12 mouse cellular contexts compared by ENCODE assay signal in the genomic region with DNA sequence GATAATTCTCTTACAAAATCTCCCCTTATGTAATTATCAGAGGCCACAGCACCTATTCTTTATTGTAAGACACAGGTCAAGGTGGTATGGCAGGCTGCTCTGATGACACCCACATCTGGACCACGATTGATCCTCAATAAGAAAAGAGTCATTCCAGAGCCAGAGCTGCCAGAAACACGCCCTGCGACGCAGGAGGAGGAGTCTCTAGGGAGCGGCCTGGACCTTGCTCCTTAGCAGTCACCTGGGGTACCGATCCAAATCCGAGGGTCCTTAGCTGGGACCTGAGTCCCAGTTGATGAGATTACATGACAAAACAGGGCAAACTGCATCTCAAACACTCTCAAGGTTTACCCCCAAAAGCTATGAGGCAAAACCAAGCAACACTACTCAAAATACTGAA. TPM values are rescaled to one million over a fixed set of nuclear protein-coding genes. Genes with fewer than 3 reads are reported as not detected.
DNase-seq lines count a peak whose midpoint lies in the region; ATAC-seq and TF ChIP-seq lines count a peak whose summit lies in the region.
"Had no signal": no experiment of that assay in that cellular context is flagged by ENCODE, and none has a peak within 500 bp of the region (broad histone marks: within the 10 kb centered on the region; RNA-seq: fewer than 3 reads in every experiment).

No protein-coding gene starts in this region.

- DNase-seq in gastrocnemius, adult 2 months = no peak
- DNase-seq in gastrocnemius, postnatal 10 days = no peak
- no peak for DNase-seq in G1E (ENCODE audit: low spot score)
- no peak for DNase-seq in liver, postnatal 0 days
- no peak for DNase-seq in thymus, postnatal 36 days
- no peak for DNase-seq in heart, adult 2 months
- DNase-seq in heart, postnatal 25 days (ENCODE audit: low spot score) = no peak
- DNase-seq: heart, postnatal 14 days had no signal

- H3K36me3 ChIP-seq in G1E (replicated peaks) = peaks cover 53% of the 10 kb centered on the region
- peaks cover 15% of the 10 kb centered on the region for H3K36me3 ChIP-seq in intestine, embryonic 16.5 days (ENCODE audit: control insufficient read depth, insufficient read depth, low read length)
- peaks cover 30% of the 10 kb centered on the region for H3K36me3 ChIP-seq in liver, postnatal 0 days (replicated peaks; ENCODE audit: insufficient read depth, low read length)
- peaks cover 4% of the 10 kb centered on the region; the same call in 1 of the 2 replicates for H3K36me3 ChIP-seq in heart, adult 2 months (ENCODE audit: control insufficient read depth, insufficient read depth, low read length)

- peak overlapping the region; percentile 85 for H3K4me3 ChIP-seq in gastrocnemius, adult 2 months
- peak overlapping the region; percentile 93 for H3K4me3 ChIP-seq in G1E (ENCODE audit: low read depth, low read length)
- peak overlapping the region; percentile 89 for H3K4me3 ChIP-seq in intestine, embryonic 16.5 days (ENCODE audit: low read length)
- H3K4me3 ChIP-seq in liver, postnatal 0 days (ENCODE audit: low read depth, low read length) = no peak overlapping the region
- H3K4me3 ChIP-seq in heart, adult 2 months = no peak overlapping the region
- H3K4me3 ChIP-seq: limb, embryonic 15.5 days had no signal

- ATAC-seq in G1E (ENCODE audit: extremely low read depth, insufficient number of reproducible peaks, low FRiP score, poor library complexity, severe bottlenecking) = no peak
- ATAC-seq in intestine, embryonic 16.5 days = no peak
- ATAC-seq in liver, postnatal 0 days = no peak

- TF ChIP-seq POLR2A in heart, adult 2 months (IDR thresholded peaks at IDR 0.05; ENCODE audit: insufficient read depth, low read depth, low read length) = no peak

- H3K27ac ChIP-seq in gastrocnemius, adult 2 months = peak overlapping the region; percentile 41; the same call in 1 of the 2 replicates
- H3K27ac ChIP-seq in intestine, embryonic 16.5 days (ENCODE audit: low read length) = peak overlapping the region; percentile 95; the same call in 1 of the 2 replicates
- 0 out of 2 replicates have a peak overlapping the region, but pooled peaks have one; percentile 98 for H3K27ac ChIP-seq in liver, postnatal 0 days (ENCODE audit: low read depth)
- no peak overlapping the region for H3K27ac ChIP-seq in heart, adult 2 months
- H3K27ac ChIP-seq: limb, embryonic 15.5 days had no signal

- WGBS in intestine, embryonic 16.5 days = 73% methylated on average over 7 of the region's 7 CpGs
- WGBS in liver, postnatal 0 days (ENCODE audit: insufficient replicate concordance) = 90% methylated on average over 7 of the region's 7 CpGs
- 90% methylated on average over 7 of the region's 7 CpGs for WGBS in heart, adult 2 months

- no peaks in the 10 kb centered on the region for H3K27me3 ChIP-seq in G1E (ENCODE audit: insufficient read depth, low read length)
- no peaks in the 10 kb centered on the region for H3K27me3 ChIP-seq in intestine, embryonic 16.5 days (replicated peaks; ENCODE audit: control insufficient read depth, insufficient read depth, low read length)
- H3K27me3 ChIP-seq in liver, postnatal 0 days (ENCODE audit: insufficient read depth, low read length) = no peaks in the 10 kb centered on the region
- H3K27me3 ChIP-seq in heart, adult 2 months (ENCODE audit: control insufficient read depth, insufficient read depth, low read length) = no peaks in the 10 kb centered on the region
- H3K27me3 ChIP-seq: limb, embryonic 15.5 days had no signal

- TF ChIP-seq CTCF in gastrocnemius, adult 2 months (IDR thresholded peaks at IDR 0.05) = no peak
- no peak for TF ChIP-seq CTCF in G1E (IDR thresholded peaks at IDR 0.05; ENCODE audit: low read depth, low read length)
- TF ChIP-seq CTCF in liver, postnatal 0 days (IDR thresholded peaks at IDR 0.05; ENCODE audit: low read depth) = no peak
- no peak for TF ChIP-seq CTCF in heart, adult 2 months (IDR thresholded peaks at IDR 0.05)

- H3K4me2 ChIP-seq in intestine, embryonic 16.5 days (ENCODE audit: low read depth, low read length) = peak overlapping the region; percentile 59
- peak overlapping the region; percentile 88 for H3K4me2 ChIP-seq in liver, postnatal 0 days (ENCODE audit: low read depth, low read length)
- H3K4me2 ChIP-seq: limb, embryonic 15.5 days had no signal

- intact Hi-C loops in gastrocnemius, adult 2 months (cut with DNase I) = no loop called here
- intact Hi-C loops in heart, adult 2 months (cut with DNase I) = loop anchor here (10.0 kb wide), 2 partner anchors 961 to 1051 kb away; a partner anchor contains a TSS
- intact Hi-C loops in heart, postnatal 25 days (cut with DNase I) = no loop called here

- H3K9ac ChIP-seq in intestine, embryonic 16.5 days (ENCODE audit: low read depth, low read length) = 0 out of 2 replicates have a peak overlapping the region, but pooled peaks have one; percentile 43
- H3K9ac ChIP-seq in liver, postnatal 0 days (replicated peaks) = no peak overlapping the region
- H3K9ac ChIP-seq in heart, adult 2 months (ENCODE audit: low read depth, low read length) = no peak overlapping the region
- H3K9ac ChIP-seq: limb, embryonic 15.5 days had no signal

- TF ChIP-seq EP300 in liver, postnatal 0 days (IDR thresholded peaks at IDR 0.05; ENCODE audit: low read depth) = no peak
- no peak for TF ChIP-seq EP300 in heart, adult 2 months (IDR thresholded peaks at IDR 0.05; ENCODE audit: insufficient read depth, low read depth, low read length)

- no peaks in the 10 kb centered on the region for H3K9me3 ChIP-seq in G1E (replicated peaks)
- H3K9me3 ChIP-seq in intestine, embryonic 16.5 days (ENCODE audit: control insufficient read depth, low read length) = no peaks in the 10 kb centered on the region; the same call in 1 of the 2 replicates
- 0 out of 2 replicates have a peak, but pooled peaks cover 3% of the 10 kb centered on the region for H3K9me3 ChIP-seq in liver, postnatal 0 days (ENCODE audit: low read length)
- H3K9me3 ChIP-seq: limb, embryonic 15.5 days had no signal

- H3K79me2 ChIP-seq in heart, adult 2 months (replicated peaks; ENCODE audit: control insufficient read depth, insufficient read depth, low read length) = no peaks in the 10 kb centered on the region

- H3K4me1 ChIP-seq in G1E (ENCODE audit: insufficient read depth, low read depth, low read length) = peaks cover 68% of the 10 kb centered on the region
- H3K4me1 ChIP-seq in intestine, embryonic 16.5 days (ENCODE audit: control insufficient read depth, insufficient read depth, low read length) = peaks cover 29% of the 10 kb centered on the region
- peaks cover 42% of the 10 kb centered on the region for H3K4me1 ChIP-seq in liver, postnatal 0 days (ENCODE audit: insufficient read depth)
- H3K4me1 ChIP-seq in heart, adult 2 months (ENCODE audit: control insufficient read depth, insufficient read depth, low read length) = peaks cover 7% of the 10 kb centered on the region

RNA-seq across cellular contexts. Expression of a gene that starts 2.4 kb away (rescaled TPM):
- total RNA-seq in gastrocnemius, adult 2 months (2021) = 10 to 100 TPM; 74.7 to 77.6 TPM
- 100 to 1,000 TPM; 123 to 131 TPM for total RNA-seq in gastrocnemius, postnatal 10 days (2021)
- 174 and 189 TPM in 2 replicates for total RNA-seq in G1E (2014; fragmentation: Nextera tagmentation)
- 241 and 298 TPM in 2 replicates for total RNA-seq in G1E (2017)
- polyA plus RNA-seq in G1E (2012) = 21.9 and 54.6 TPM in 2 replicates
- polyA plus RNA-seq in intestine, embryonic 16.5 days (2015; fragmentation: Nextera tagmentation; extraction: Ambion mirVana) = 666 and 671 TPM in 2 replicates
- polyA plus RNA-seq in liver, postnatal 0 days (2015; fragmentation: Nextera tagmentation; extraction: Ambion mirVana) = 228 and 231 TPM in 2 replicates
- 100 to 1,000 TPM; 108 to 119 TPM for total RNA-seq in heart, adult 2 months (2021)
- polyA plus RNA-seq in heart, adult 2 months (2012; rRNA removed) = 76.5 and 91.7 TPM in 2 replicates
- total RNA-seq in heart, postnatal 25 days (2021) = 100 to 1,000 TPM; 120 to 126 TPM

RNA-seq across cellular contexts. Expression of a gene that starts 37.7 kb away (rescaled TPM):
- total RNA-seq in gastrocnemius, adult 2 months (2021) = under 1 TPM in 1 of 2 experiments, not detected in 1; 0.28 TPM
- total RNA-seq in gastrocnemius, postnatal 10 days (2021) = under 1 TPM; 0.09 to 0.14 TPM
- total RNA-seq in G1E (2014; fragmentation: Nextera tagmentation) (not detected in 2 replicates), G1E (2017) (0.06 and 0.22 TPM in 2 replicates)
- polyA plus RNA-seq in G1E (2012) = not detected in 2 replicates
- 13.3 and 14.1 TPM in 2 replicates for polyA plus RNA-seq in intestine, embryonic 16.5 days (2015; fragmentation: Nextera tagmentation; extraction: Ambion mirVana)
- polyA plus RNA-seq in liver, postnatal 0 days (2015; fragmentation: Nextera tagmentation; extraction: Ambion mirVana) = 1.5 and 1.6 TPM in 2 replicates
- total RNA-seq in heart, adult 2 months (2021) = under 1 TPM; 0.13 to 0.27 TPM
- 0.29 and 0.31 TPM in 2 replicates for polyA plus RNA-seq in heart, adult 2 months (2012; rRNA removed)
- total RNA-seq in heart, postnatal 25 days (2021) = under 1 TPM; 0.26 to 0.28 TPM

RNA-seq across cellular contexts. Expression of a gene that starts 55.1 kb away (rescaled TPM):
- not detected for total RNA-seq in gastrocnemius, adult 2 months (2021)
- not detected for total RNA-seq in gastrocnemius, postnatal 10 days (2021)
- total RNA-seq in G1E (2014; fragmentation: Nextera tagmentation) (not detected in 2 replicates), G1E (2017) (not detected in 2 replicates)
- polyA plus RNA-seq in G1E (2012) = not detected in 2 replicates
- polyA plus RNA-seq in intestine, embryonic 16.5 days (2015; fragmentation: Nextera tagmentation; extraction: Ambion mirVana) = not detected in 2 replicates
- polyA plus RNA-seq in liver, postnatal 0 days (2015; fragmentation: Nextera tagmentation; extraction: Ambion mirVana) = not detected in 2 replicates
- total RNA-seq in heart, adult 2 months (2021) = not detected
- not detected in 2 replicates for polyA plus RNA-seq in heart, adult 2 months (2012; rRNA removed)
- not detected for total RNA-seq in heart, postnatal 25 days (2021)
- total RNA-seq: heart, postnatal 14 days had no signal
- polyA plus RNA-seq: frontal cortex, adult 2 months; limb, embryonic 15.5 days; neural tube, embryonic 14.5 days had no signal

Comparison
In these comparisons a context has a peak if more than half of its experiments do, and no peak if none do; other contexts are left out.
1. H3K4me3 ChIP-seq: peak in gastrocnemius, adult 2 months (single experiment), G1E (single experiment) and intestine, embryonic 16.5 days (single experiment); none in liver, postnatal 0 days (single experiment) and heart, adult 2 months (single experiment).